Mouse (Mus musculus): ENCODE measurements around the gene Lrtm1. TPM values are rescaled to one million over a fixed set of nuclear protein-coding genes. Genes with fewer than 3 reads are reported as not detected.

Lrtm1 gene
- total RNA-seq (2022) = 100 to 1,000 TPM; 187 to 250 (median 230) TPM

DNA sequence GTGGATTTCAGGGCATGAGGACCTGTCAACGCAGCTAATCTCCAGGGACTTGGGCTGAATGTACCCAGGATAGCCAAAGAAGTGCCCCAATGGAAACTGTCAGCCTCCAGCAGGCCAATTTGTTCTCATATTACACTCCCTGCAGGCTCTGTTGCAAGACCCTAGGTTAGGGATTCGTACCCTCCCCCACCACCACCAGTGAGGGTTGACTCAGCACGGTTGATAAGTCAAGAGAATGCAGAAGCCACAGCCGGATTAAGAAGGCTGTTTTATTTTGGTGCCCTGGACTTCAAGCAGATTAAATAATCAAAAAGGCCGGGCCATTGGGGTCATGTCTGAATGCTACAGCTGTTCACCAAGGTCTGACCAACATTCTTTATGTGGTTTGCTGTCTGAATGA lies at the start of gene Lrtm1:
Gene Lrtm1 (plus strand): TSS at position 326 of the 400 bp plus-strand sequence.
- peak; percentile 71 for DNase-seq (ENCODE audit: low spot score)

DNA sequence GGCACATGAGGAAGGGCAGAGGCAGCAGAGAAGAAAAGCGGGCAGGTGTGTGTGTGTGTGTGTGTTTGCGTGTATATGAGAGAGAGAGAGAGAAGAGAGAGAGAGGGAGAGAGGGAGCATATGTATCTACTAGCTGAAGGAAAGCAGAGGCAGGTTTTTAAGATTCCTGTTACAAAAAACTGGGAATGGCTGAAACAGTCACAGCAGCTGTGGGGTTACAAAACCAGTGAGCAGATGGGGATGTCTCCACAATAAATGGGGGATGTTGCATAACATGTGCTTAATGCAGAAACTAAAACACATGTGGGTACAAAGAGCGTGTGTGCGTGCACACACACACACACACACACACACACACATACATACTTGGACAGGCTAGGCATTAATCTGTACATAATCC lies 48.8 kb upstream of the Lrtm1 start:
- DNase-seq (ENCODE audit: low spot score) = no peak

DNA sequence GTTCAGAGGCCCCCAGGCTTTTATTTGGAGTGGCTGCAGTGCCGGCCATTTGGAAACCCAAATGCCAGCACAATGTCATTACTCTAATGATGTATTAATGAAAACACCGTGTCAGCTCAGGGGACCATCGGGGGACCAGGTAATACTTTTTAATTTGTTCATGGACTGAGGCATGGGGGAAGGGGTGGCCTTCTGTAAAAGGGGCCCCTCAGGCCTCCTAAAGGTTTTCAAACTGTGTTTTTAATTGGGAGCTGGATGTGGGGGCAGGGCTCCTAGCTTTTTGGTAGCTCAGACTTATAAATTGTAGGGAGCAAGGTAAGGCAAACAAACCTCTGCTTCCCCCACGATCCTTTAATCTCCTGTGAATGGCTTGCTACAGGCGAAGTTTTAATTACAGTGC lies 45.4 kb upstream of the Lrtm1 start:
- DNase-seq (ENCODE audit: low spot score) = no peak

DNA sequence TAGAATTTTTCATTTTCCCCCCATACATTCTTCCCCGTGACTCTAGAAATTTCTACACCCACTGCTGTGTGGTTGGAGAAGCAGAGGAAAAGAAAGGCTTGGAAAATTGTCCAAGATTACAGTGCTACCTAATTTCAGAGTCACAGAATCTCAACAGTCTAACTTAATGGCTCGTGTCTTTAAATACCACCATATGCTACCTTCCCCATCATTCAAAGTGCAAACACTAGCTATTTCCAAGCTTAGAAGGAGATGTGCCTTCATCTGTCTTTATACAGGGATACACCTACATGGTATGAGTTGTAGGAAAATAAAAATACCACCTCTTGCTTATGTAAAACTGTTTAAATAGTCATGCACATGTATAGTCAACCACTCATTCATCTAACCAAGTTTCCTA lies 38.8 kb upstream of the Lrtm1 start:
- DNase-seq (ENCODE audit: low spot score) = no peak

DNA sequence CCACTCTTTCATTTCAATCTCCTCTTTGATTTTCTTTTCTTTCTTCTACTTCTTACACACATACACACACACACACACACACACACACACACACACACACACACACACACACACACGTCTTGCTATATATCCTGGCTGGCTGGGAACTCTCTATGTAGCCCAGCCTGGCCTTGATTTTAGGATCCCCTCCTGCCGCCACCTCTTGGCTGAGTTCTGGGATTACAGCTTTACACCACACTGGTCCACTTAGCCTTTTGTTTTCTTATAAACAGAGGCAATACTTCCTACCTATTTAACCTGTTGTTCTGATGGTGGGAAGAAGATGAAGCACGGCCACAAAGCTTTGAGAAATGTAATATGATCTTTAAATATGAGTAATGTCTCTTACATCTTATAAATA lies 37.5 kb upstream of the Lrtm1 start:
- DNase-seq (ENCODE audit: low spot score) = no peak

DNA sequence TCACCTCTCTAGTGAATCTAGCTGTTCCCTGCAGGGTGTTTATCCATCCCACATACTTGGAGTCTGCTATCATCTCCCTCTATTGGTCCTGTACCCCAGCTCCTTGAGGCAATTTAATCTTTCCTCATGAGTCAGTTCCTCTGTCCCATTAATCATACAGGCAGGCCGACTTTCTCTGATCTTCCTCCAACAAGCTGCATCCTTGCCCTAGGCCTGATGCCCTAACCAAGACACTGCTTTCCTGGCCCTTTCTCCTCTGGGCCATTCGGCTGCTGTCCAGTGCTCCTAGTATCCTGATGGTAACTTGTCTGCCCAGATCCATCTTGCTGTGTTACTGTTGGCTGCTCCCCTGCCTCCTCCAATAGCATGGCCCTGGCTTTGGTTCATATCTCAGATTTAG lies 33.7 kb upstream of the Lrtm1 start:
- no peak for DNase-seq (ENCODE audit: low spot score)

DNA sequence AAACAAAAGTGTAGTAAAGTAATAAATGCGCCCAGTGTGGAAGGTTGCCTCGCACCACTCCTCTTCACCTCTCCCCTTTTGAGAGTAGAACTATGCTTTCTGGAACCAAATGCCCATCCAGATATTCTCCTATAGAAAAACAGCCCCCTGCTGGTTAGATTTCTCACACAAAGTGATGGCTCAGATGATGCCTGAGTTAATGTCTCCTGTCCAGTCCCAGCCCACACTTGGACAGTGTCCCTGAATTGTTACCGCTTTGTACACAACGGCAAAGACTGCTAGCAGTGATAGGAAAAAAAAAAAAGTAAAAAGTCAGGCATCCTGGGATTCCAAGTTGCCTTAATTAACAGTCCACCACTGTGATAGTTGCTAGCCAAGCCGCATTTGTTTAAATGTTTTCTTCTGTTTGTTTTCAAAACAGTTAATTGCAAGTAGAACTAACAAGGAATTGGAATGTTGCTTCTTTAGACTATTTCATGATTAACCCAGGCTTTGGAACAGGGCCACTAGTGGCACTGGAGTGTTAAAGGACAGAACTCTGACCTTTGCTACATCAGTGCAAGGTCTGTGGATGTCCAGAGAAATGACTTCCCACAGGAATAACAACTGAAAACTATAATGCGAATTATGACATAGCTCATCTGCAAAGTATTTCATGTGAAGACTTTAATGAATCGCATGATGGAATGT lies 29.7 kb upstream of the Lrtm1 start:
- DNase-seq (ENCODE audit: low spot score) = no peak

DNA sequence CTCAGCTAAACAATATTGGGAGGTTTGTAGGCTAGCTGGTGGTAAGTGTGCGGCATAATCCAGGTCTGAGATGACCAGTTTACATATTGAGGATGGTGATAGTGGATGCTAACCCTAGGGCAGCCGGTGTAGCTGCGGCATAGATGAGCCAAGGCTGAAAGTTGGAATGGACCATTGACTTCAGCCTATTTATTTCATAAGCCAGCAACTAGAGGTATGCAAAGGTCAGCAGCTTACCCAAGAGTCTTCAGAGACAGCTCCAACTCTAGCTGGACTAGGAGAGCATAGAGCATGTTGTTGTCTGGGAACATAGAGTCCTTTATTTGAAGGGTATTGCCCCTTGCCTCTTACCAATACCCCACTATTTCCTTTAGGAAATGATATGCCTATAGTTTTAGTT lies 21.4 kb upstream of the Lrtm1 start:
- DNase-seq (ENCODE audit: low spot score) = no peak

DNA sequence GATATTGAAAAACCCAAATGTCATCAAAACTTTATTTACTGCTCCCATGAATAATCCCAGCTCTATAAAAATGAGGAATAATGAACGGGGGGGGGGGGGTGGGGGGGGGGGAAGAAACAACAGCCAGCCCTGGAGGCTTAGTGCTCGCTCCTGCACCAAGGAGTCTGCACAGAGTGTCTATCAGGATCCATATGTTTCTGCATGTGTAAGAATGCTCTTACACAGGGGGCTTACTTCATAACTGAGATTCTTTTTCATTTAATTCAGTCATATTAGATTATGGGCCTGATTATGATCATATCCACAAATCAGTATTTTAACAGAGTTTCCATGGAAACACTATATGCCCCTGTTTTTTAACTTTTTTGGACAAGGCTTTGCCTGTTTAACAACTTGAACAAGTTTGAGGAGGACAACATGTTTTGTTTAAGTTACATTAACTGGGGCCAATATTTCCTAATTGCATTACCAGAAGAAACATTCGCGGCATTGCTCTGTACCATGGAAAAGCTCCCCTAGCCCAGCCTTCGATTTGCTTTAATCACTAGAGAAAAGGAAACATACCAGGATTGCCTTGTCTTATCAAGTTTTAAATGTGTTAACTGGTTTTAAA lies 12.7 kb upstream of the Lrtm1 start:
- DNase-seq (ENCODE audit: low spot score) = no peak

DNA sequence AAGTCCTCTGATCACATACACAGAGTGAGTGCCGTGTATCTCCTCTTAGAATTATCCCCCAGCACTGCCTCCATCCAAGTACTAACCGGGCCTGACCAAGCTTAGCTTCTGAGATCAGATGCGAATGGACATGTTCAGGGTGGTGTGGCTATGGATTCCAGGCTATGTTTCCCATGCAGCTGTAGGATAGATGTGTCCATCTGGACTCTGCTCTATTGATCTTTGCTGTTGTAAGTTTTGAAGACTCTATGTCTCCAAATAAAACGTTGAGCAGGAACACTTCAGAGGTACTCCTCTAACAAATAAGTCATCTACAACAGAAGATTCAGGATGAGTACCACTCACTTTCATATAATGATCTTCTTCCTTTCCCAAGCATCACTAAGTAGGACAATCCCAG lies 8.4 kb upstream of the Lrtm1 start:
- DNase-seq (ENCODE audit: low spot score) = no peak

DNA sequence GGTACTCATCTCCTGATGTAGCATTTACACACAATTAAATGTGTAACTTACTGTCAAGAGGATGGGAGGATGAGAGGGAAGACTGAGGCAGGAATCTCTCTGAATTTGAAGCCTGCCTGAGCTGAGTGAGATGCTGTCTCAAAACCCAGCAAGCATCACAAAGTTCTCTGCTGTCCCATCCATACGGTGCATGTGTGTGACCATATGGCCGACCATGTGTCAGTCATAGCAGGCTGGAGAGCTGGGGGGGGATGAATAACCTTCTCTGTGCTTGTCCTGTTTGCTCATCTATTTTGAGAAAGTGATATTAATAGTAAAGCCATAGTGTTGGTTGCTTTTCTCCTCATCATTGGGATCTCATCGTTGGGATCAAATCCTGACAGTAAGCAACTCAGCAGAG lies 4.8 kb upstream of the Lrtm1 start:
- DNase-seq (ENCODE audit: low spot score) = no peak

DNA sequence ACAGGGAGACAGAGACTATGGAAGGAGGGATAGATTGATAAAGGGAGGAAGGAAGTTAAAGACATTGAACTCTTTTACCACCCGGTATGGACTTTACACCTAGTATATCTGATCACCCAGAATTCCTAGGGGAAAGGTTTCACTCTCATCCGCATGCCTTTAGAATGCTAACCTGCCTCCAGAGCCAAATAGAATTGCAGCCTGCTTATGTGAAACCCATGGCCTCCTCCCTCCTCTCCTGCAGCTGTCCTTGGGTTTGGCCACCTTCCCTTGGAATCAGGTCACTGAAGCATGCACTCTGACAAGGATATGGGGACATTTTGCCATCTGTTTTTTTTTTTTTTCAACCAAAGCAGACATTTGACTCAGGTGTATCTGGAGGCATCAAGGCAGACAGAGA lies 3.3 kb upstream of the Lrtm1 start:
- no peak for DNase-seq (ENCODE audit: low spot score)

DNA sequence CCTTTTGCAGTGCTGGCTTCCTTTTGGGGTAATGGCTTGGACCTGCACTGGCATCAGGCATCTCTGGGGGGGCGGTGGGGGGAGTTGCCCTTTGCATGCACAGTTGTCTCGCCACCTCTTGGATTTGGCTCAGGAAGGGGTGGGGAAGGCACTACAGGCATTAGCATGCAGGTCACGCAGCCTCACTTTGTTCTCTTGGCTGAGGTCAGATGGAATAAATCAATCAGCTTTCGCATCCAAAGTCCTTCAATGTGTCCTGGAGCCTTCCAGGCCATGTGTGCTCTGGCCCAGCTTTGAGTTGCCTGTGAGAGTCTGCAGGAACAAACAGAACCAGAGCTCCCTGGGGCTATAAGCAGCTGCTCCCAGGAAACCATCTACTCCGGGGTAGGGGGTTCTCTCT lies 2.1 kb upstream of the Lrtm1 start:
- DNase-seq (ENCODE audit: low spot score) = no peak

DNA sequence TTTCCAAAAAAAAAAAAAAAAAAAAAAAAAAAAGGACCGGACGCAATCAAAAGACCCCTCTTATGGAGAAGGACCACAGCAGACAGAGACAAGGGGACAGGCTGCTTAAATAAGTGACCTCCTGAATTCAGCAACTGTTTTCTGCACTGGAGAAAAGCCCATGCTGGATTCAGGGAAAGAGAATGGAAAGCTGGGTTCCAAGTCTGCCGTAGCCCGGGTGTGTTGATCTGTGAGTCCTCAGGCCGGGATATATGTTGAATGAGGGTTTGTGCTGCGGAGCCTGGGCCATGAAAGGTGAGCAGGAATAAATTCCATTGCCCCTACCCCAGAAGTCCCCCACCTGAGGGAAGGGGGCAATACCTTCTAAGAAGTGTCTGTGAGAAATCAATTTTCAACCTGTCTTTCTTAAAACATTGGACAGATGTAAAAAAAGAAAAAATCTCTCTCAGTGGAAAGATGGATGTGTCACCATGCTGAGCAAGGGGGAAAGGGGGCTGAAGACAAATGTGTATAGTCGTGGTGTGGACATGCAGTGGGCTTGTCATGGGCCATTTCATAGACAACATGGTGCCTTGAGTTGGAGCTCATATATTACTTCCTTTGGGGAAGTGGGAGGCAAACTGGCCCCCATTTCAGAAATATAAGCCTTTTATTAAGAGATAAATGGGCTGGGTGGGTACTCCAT lies 450 bp downstream of the Lrtm1 start:
- no peak for DNase-seq (ENCODE audit: low spot score)

DNA sequence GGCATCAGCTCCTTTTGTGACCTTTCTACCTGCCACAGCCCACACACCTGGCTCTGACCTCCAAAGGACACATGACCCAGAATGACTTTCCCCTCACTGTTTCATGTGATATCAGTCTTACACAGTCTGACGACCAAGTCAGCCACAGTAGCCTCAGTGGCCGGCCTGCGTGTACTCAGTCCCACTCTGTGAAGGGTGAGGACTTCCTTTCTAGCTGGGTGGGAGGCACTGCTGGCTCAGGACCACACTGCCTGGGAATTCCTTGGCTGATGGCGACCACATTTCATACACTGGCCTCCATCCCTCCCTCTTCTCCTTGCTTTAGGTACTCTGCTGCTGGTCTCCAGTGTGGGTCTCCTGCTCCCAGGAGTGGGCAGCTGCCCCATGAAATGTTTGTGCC lies 3.3 kb downstream of the Lrtm1 start:
- no peak for DNase-seq (ENCODE audit: low spot score)

DNA sequence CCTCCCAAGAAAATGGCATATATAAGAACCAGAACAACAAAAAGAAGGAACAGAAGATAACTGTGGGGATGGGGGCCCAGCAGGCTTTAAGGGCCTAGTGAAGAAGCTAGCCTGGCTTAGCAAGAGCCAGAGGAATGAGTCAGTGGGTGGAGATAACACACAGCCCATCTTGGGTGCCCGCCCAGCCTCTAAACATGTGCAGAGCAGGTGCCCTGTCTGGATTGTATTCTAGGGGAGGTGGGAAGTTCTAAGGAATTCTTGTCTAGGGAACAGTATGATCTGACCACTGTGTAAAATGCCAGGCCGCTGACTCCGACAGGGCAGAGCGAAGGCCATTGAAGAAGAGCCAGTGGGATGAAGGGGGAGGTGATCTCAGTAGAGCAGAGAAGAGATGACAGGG lies 5.2 kb downstream of the Lrtm1 start:
- DNase-seq (ENCODE audit: low spot score) = peak; percentile 48

DNA sequence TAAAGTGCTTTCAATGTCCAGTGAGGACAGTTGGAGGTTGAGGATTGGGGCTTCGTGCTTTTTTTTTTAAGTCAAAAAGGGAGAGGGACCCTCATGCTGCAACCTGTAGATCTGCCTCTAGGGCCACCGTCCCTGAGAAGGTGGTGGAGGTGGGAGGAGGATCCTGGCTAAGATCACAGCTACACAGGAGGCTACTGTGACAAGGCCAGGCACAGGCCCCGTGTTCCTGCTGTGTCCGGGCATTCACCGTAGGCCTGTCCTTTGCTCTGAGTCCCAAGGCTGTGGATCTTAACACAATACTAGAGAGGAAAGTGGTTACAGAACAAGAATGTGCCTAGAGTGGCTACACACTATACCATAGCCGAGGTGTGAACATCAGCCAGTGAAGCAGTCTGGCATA lies 7.3 kb downstream of the Lrtm1 start:
- DNase-seq (ENCODE audit: low spot score) = no peak

DNA sequence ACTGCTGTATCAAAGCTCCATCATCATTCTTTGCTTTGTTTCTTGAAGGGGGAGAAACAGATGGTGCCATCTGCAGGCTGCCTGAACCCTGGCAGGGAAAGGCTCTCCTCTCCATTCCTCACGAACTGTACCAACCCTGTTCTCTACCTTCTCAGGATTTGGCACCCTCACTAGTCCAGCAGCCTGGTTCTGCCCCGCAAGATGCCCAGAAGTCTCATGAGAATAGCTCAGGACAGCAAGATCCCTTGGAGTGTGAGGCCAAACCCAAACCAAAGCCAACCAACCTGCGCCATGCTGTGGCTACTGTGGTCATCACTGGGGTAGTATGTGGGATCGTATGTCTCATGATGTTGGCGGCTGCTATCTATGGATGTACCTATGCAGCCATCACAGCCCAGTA lies 9.3 kb downstream of the Lrtm1 start:
- no peak for DNase-seq (ENCODE audit: low spot score)

DNA sequence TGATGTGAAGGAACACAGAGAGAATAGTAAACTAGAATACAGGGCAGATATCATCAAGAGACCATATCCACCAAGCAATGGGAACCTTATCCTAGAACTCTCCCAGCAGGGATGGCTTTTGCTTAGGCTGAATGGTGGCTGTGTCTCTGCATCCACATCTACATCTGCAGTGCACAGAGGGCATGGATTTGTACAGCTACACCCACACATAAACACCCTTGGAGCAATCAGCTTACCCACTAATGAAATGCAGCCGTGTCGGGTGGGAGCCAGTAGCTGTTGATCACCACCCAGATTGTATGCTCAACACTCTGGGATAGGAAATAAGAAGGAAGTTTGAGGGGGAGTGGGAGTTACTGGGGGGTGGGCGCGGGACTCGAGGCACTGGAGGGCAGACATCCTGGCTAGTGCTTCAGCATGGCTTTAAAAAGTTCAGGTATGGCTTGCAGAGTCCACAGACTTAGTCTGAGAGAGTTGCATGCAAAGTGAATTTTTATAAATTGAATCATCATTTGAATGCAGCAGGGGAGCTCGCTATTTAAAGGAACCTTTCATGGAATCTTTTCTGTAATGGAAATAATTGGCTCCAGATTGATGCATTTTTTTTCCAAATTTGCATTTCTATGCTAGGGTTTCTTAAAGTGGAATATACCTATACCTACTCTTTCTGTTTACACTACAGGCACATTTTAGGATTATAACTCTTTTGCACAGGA lies 10.5 kb downstream of the Lrtm1 start:
- DNase-seq (ENCODE audit: low spot score) = no peak

DNA sequence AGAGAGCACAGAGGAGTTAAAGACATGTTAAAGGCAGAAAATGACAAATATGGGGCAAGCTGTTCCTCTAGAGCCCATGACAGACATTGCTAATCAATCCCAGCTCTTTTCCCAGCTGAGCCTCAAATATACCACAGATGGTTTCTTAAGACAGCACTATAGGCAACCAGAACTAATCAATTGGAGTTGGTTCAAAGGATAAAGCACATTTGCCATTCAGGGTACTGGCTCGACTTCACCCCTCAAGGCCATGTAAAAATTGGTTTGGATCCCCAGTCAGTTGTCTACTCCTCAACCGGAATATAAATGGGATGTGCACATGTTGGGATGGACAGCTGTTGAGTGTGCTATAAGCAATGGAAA lies 11.1 kb downstream of the Lrtm1 start:
- no peak for DNase-seq (ENCODE audit: low spot score)

DNA sequence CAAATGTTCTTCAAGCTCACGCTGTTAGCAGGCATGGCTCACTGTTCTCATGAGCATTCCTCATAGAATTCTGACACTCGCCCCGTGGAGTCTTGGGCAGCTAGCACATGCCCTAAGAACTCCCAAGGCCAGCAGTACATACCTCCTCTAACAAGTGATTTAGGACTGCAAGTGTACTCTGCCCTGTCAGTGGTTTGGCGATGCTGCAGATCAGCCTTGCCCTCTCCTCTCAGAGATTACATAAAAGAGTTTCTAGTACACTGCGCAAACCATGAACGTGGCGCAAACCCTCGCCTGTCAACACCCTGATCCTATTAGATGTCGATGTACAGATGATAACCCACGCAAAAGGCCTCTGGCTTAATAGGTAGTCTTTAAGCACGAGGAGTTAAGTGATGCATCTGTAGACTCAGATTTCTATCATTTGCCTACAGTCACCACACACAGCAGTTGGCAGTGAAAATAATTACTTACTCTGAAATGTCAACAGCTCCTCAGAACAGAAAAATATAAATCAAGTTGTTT lies 11.9 kb downstream of the Lrtm1 start:
- DNase-seq (ENCODE audit: low spot score) = no peak

DNA sequence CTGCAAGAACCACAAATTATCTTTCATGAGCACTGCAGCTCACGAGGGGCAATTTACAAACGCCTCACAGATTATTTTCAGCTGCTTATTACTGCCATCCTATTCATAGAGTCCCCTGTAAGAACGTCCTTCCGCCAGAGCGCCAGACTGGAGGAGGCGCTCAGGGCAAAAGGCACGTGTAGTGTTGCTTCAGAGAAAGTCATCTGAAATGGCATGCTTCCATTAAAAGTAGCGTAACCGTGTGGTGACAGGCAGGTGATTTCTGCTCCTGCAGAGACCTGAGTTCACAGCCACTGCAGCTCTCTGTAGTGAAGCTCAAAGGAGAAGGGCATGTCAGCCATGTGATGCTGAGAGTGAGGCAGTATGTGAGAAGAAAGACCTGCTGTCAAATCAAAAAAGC lies 12.5 kb downstream of the Lrtm1 start:
- no peak for DNase-seq (ENCODE audit: low spot score)

Measured in heart, adult 8-10 months (tissue).